Mouse (Mus musculus) kidney, postnatal 0 days (tissue): ENCODE data around the gene Vti1b. TPM values are rescaled to one million over a fixed set of nuclear protein-coding genes. Genes with fewer than 3 reads are reported as not detected.
"Not testable (repeated sequence)": the region's sequence is repeated elsewhere in the genome, so short reads cannot be mapped to it uniquely, and the experiment has no call there.

Experiments used
- ATAC-seq: fragments of 200-750 bp; cut with Nextera tagmentation; replicated peaks from 2 replicates; pipeline ENCODE4 v1.8.0; 2017; ENCODE audit warnings: low read depth, moderate number of reproducible peaks, moderate TSS enrichment, moderate library complexity; ENCODE audit not compliant: low FRiP score
- DNase-seq: peaks from one replicate; pipeline ENCODE4 v3.0.0-alpha.2; 2016; ENCODE audit warnings: low spot score
- H3K27ac ChIP-seq: fragments of 300-500 bp; sonication (generic); 2 replicates; pipeline ENCODE4 v1.5.1; 2014; ENCODE audit warnings: mild to moderate bottlenecking
- H3K27me3 ChIP-seq: fragments of 300-500 bp; sonication (generic); 2 replicates; pipeline ENCODE4 v1.6.1; 2014; ENCODE audit warnings: low read length, mixed read lengths; ENCODE audit not compliant: insufficient read depth
- H3K36me3 ChIP-seq: fragments of 300-500 bp; sonication (generic); 2 replicates; pipeline ENCODE4 v1.6.1; 2014; ENCODE audit warnings: low read length, mixed read lengths; ENCODE audit not compliant: insufficient read depth
- H3K4me1 ChIP-seq: fragments of 300-500 bp; sonication (generic); replicated peaks from 2 replicates; pipeline ENCODE4 v1.6.1; 2014; ENCODE audit warnings: antibody characterized with exemption, low read length, mixed read lengths; ENCODE audit not compliant: insufficient read depth
- H3K4me2 ChIP-seq: fragments of 300-500 bp; sonication (generic); 2 replicates; pipeline ENCODE4 v1.6.1; 2014; ENCODE audit warnings: mild to moderate bottlenecking, low read length, moderate library complexity, mixed read lengths
- H3K4me3 ChIP-seq: fragments of 300-500 bp; sonication (generic); replicated peaks from 2 replicates; pipeline ENCODE4 v1.5.1; 2014; ENCODE audit warnings: low read depth, low read length
- H3K9ac ChIP-seq: fragments of 300-500 bp; sonication (generic); 2 replicates; pipeline ENCODE4 v1.6.1; 2014; ENCODE audit warnings: low read depth, low read length
- H3K9me3 ChIP-seq: fragments of 300-500 bp; sonication (generic); replicated peaks from 2 replicates; pipeline ENCODE4 v1.6.1; 2016; ENCODE audit warnings: low read length, inconsistent platforms, mixed read lengths
- CTCF ChIP-seq: IDR thresholded peaks from 2 replicates; pipeline ENCODE4 v1.5.1; 2016; ENCODE audit warnings: antibody characterized with exemption, low read depth, mild to moderate bottlenecking, moderate library complexity
- WGBS: fragments of 180-500 bp; shearing (Covaris S2); extraction: QIAGEN DNeasy Blood & Tissue Kit; methylation state at CpG from one replicate; pipeline ENCODE4 v1.1.7; 2014; 5-methylcytosine and 5-hydroxymethylcytosine counted together
- polyA plus RNA-seq: library from polyadenylated mRNA; unstranded; fragments of >200 nt; fragmentation: Nextera tagmentation; extraction: Ambion mirVana; gene quantifications from 2 replicates; pipeline ENCODE4 v1.2.1, GENCODE M21; 2015

Gene Vti1b
- polyA plus RNA-seq, 1 experiment from 2014 or later: 108 TPM

- H3K27ac ChIP-seq: no peak overlapping the region
- WGBS: 5% methylated on average over 3 of the region's 3 CpGs
- H3K4me1 ChIP-seq: peaks cover 8% of the 10 kb centered on the region
- ATAC-seq: no peak
- H3K36me3 ChIP-seq: no peaks in the 10 kb centered on the region
- TF ChIP-seq CTCF: peak; percentile 84
- H3K27me3 ChIP-seq: no peaks in the 10 kb centered on the region
- DNase-seq: peak; percentile 89
- H3K4me2 ChIP-seq: no peak overlapping the region
- no peak overlapping the region for H3K9ac ChIP-seq
- no peak overlapping the region for H3K4me3 ChIP-seq
- no peaks in the 10 kb centered on the region for H3K9me3 ChIP-seq
These were observed 21.0 kb upstream of the Vti1b start for GRCm38 (mm10) chr12:79193441-79193840.

DNA sequence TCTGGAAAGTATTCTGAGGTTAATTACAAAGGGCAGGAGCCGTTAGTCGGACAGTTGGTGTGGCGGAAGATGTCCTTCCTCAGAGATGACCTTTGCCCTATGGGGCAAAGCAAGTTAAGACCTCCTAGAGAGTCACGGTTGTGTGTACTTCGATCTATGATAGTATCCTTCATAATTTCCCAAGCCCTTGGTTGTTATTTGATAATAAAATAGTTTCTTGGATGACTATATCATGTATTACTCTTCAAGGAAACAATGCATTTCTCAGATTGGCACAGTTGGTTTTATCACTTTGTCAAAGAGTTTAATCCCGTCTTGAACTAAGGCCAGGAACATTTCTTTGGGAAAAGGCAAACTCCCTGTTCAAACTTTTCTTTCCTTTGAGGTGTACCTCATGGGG, 19.7 kb upstream of the Vti1b start, which contains the start of gene Rdh11:
Rdh11 (minus strand) TSS at position 101 of the 400 bp plus-strand sequence.
- 58% methylated on average over 6 of the region's 6 CpGs for WGBS
- ATAC-seq: no peak
- Histone ChIP-seq H3K9me3 (no peaks in the 10 kb centered on the region), H3K4me3 (peak within 1 kb of the TSS; percentile 43), H3K4me2 (peak within 1 kb of the TSS; percentile 80), H3K36me3 (peaks cover 9% of the 10 kb centered on the region; the same call in 1 of the 2 replicates), H3K4me1 (peaks cover 8% of the 10 kb centered on the region), H3K9ac (peak within 1 kb of the TSS; percentile 44), H3K27me3 (no peaks in the 10 kb centered on the region), H3K27ac (no peak within 1 kb of the TSS)
- DNase-seq: no peak
- TF ChIP-seq CTCF: no peak

DNA sequence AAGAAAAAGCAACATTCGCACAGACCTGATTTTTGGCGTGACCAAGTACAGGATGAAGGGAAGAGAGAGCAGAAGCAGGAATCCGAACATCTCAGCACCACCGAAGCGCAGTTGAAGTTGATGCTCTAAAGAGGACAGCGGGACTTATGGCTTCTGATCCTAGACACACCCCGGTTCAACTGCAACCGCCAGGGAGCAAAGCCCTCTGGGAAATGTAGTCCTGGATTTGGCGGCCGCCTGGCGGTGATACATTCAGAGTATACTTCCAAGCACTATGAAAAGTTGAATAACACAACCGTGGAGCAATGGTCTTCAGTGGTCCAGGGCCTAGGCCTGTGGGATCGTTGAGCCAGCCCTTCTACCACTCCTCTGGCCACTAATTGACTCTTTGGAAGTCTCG, 19.2 kb upstream of the Vti1b start:
- ATAC-seq (peak; percentile 78), DNase-seq (peak; percentile 96)
- 6% methylated on average over 14 of the region's 14 CpGs for WGBS
- H3K4me2 ChIP-seq: peak overlapping the region; percentile 80
- no peaks in the 10 kb centered on the region for H3K9me3 ChIP-seq
- no peaks in the 10 kb centered on the region for H3K27me3 ChIP-seq
- peak overlapping the region; percentile 43 for H3K4me3 ChIP-seq
- H3K4me1 ChIP-seq: peaks cover 8% of the 10 kb centered on the region
- H3K27ac ChIP-seq: no peak overlapping the region
- H3K9ac ChIP-seq: peak overlapping the region; percentile 44
- peaks cover 11% of the 10 kb centered on the region; the same call in 1 of the 2 replicates for H3K36me3 ChIP-seq
- TF ChIP-seq CTCF: peak; percentile 65

DNA sequence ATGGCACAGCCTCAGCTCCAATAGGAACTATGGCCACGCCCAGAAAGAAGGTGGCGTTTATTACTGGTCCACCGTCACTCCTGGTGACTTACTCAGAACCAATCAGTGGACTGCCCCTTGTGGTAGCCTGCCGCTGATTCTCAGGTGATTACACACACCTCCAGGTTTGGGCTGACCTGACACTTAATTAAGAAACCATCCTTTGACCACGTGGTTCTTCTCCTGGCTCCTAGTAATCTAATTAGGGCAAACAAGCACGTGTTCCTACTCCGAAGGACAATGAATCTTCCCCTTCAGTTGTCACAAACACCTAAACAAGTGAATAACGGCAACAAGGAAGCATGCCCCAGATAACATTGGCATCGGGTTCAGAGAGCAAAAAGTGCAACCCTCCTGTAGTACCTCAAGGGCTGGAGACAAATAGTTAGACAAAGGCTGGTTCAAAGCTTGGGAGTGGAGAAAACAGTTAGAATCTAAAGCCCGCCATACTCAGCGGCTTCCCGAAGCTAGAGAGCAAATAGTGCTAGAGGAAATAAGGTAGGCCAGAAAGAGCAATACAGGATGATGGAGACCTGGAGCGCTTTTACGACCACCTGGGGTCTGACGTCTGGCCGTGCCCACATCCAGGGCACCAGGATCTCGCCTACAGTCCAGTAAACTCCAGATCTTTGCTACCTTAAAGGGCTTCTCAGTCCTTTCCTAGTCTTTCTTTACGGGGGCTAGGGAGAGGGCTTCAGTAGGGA, 18.6 kb upstream of the Vti1b start:
- Histone ChIP-seq H3K27me3 (no peaks in the 10 kb centered on the region), H3K4me3 (peak overlapping the region; percentile 43), H3K27ac (no peak overlapping the region), H3K36me3 (peaks cover 17% of the 10 kb centered on the region; the same call in 1 of the 2 replicates), H3K4me1 (peaks cover 8% of the 10 kb centered on the region), H3K9ac (peak overlapping the region; percentile 44), H3K9me3 (no peaks in the 10 kb centered on the region), H3K4me2 (peak overlapping the region; percentile 80)
- ATAC-seq: peak; percentile 92
- under 1% methylated on average over 18 of the region's 18 CpGs for WGBS
- peak; percentile 33; the same call in 1 of the 2 replicates for TF ChIP-seq CTCF
- DNase-seq: peak; percentile 84

- not testable (repeated sequence) for H3K4me2 ChIP-seq, H3K27ac ChIP-seq, H3K9ac ChIP-seq, H3K4me3 ChIP-seq, H3K4me1 ChIP-seq, DNase-seq, H3K27me3 ChIP-seq, H3K9me3 ChIP-seq, ATAC-seq
- H3K36me3 ChIP-seq: peaks cover 48% of the 10 kb centered on the region
- 95% methylated on average over 6 of the region's 6 CpGs for WGBS
These were observed 12.7 kb upstream of the Vti1b start for GRCm38 (mm10) chr12:79185160-79185559.

GRCm38 (mm10) chr12:79175998-79176397, 3.5 kb upstream of the Vti1b start:
- peaks cover 6% of the 10 kb centered on the region; the same call in 1 of the 2 replicates for H3K4me1 ChIP-seq
- H3K27me3 ChIP-seq: no peaks in the 10 kb centered on the region
- no peak for TF ChIP-seq CTCF
- no peak overlapping the region for H3K4me2 ChIP-seq
- H3K9ac ChIP-seq: no peak overlapping the region
- ATAC-seq (no peak), DNase-seq (no peak)
- no peaks in the 10 kb centered on the region for H3K9me3 ChIP-seq
- H3K4me3 ChIP-seq: no peak overlapping the region
- 93% methylated on average over 5 of the region's 5 CpGs for WGBS
- H3K27ac ChIP-seq: no peak overlapping the region
- H3K36me3 ChIP-seq: peaks cover 17% of the 10 kb centered on the region; the same call in 1 of the 2 replicates
